Mouse (Mus musculus) cerebellum, adult (tissue): ENCODE results near the gene H2-DMa.
"Not testable (repeated sequence)": the region's sequence is repeated elsewhere in the genome, so short reads cannot be mapped to it uniquely, and the experiment has no call there.

ENCODE experiments used
- ATAC-seq: cut with Nextera tagmentation; 2 replicates; pipeline ENCODE4 v1.9.2; 2017; ENCODE audit warnings: mild to moderate bottlenecking, moderate library complexity, mixed read lengths; ENCODE audit not compliant: insufficient number of reproducible peaks, low FRiP score, low TSS enrichment

H2-DMa gene

DNA sequence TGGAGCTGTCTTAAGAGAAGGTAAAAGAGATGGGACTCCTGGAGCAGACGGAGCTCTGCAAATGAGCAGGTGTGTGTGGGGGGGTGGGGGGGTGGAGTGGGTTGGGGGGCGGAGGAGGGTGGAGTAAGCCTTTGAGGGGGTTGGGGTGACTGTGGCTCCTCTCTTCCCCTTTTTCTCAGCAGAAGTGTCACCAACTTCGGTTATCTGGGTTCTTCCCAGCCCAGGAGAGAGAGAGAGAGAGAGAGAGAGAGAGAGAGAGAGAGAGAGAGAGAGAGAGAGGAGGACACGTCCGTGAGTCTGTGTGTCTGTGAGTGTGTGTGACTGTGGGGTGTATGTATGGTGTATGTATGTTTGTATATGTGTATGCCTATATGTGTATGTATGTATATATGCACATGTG lies 24.1 kb downstream of the H2-DMa start:
- no peak for ATAC-seq

DNA sequence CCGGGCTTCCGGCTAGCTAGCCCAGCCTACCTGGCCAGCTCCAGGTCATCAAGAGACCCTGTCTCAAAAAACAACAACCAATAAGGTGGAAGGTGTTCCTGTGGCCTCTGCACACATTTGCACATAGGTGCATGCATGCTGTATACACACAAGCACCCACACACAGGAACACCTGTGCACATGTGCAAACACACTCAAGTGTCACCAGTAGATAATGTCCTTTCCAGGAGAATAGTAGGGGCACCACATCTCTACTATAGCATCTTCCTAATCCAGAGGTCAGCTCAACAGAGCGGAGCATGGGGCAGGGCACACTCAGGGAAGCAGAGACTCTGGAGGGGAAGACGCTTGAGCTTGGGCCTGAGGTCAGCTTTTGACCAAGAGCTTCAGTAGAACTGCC lies 24.9 kb downstream of the H2-DMa start:
- not testable (repeated sequence) for ATAC-seq

GRCm38 (mm10) chr17:34144960-34145371 lies 25.6 kb downstream of the H2-DMa start:
- no peak for ATAC-seq

- no peak for ATAC-seq
Observed at GRCm38 (mm10) chr17:34152923-34153322, 33.6 kb downstream of the H2-DMa start, which contains the start of gene H2-DMb1. Gene H2-DMb1 (plus strand): TSS chr17:34153072.

DNA sequence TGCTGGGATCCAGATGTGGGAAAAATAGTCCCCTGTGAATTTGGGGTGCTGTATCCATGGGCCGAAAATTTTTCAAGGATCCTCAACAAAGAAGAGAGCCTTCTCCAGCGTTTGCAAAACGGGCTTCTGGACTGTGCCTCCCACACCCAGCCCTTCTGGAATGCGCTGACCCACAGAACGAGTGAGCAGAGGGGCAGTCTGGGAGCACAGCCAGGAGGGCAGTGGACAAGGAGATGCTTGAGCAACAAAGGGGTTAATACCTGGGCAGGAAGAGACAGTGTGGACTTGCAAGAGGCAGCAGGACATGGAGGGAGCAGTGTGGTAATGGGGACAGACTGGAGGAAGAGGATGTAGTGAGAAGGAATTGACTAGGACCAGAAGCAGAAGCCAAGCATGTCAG lies 36.2 kb downstream of the H2-DMa start:
- no peak for ATAC-seq

DNA sequence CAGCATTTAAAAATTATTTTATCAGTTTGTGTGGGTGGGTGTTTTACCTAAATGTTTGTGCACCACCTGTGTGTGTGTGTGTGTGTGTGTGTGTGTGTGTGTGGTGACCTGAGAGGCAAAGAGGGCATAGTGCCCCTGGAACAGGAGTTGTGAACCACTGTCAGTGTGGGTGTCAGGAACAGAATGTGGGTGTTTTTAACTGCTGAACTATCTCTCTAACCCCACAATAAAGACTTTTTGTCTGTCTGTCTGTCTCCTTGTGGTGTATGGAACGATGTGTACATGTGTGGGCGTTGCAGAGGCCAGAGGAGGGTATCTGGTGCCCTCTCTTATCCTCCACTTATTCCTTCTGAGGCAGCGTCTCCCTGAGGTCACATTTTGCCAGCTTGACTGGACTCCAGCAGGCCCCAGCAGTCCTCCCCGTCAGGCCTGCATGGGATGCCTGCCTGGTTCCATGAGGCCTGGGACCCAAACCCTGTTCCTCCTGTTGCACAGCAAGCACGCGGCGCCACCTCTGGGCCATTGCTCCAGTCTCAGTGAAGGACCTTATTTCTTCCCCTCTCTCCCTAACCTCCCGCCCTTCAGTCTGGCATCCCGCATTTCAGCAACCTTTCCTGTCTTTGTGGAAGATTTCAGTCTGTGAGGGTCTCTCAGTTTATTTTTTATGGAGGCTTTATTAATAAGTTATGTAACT lies 45.0 kb downstream of the H2-DMa start:
- ATAC-seq = no peak

GRCm38 (mm10) chr17:34165033-34165730 lies 45.8 kb downstream of the H2-DMa start:
- no peak for ATAC-seq

- no peak for ATAC-seq
Observed at GRCm38 (mm10) chr17:34169279-34169678, 49.9 kb downstream of the H2-DMa start.

DNA sequence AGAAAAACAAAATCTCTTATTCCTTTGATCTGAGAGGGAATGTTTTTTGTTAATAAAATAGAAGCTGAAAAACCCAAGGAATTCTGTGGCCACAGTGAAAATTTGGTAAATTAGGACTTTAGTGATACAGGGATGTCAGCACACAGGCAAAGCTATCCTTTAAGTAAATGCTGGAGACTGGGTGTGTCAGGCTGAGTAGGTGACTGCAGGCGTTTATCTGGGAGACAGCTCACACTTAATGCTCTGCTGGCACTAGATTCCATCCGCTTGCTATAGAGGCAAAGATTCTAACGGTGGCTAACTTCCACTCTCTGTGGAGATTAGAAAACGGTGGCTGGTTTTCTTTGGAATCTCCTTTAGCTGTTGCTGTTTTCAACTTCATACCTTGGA lies 51.1 kb downstream of the H2-DMa start:
- ATAC-seq = no peak

DNA sequence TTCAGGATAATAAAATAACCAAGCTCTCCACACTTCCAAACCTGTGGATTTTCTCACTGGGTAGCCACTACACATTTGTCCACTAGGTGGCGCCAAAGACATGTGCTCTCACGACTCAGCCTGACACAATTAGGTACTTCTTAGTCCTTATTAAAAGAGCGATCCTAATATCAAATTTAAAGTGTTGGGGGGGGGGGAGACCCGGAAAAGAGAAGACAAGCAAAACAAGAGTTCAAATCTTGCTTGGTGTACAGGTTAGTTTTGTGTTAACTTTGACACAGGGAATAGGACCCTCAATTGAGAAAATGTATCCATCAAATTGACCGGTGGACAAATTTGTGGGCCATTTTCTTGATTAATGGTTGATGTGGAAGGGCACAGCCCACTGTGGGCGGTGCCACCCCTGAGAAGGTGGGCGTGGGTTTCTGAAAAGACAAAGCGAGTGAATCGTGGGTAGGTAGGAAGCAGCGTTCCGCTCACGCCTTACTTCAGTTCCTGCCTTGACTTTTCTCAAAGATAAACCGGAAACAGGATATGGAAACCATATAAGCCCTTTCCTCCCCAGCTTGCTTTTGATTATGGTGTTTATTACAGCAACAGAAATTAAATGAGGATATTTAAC lies 51.6 kb downstream of the H2-DMa start:
- ATAC-seq = no peak; the same call in 1 of the 2 replicates

DNA sequence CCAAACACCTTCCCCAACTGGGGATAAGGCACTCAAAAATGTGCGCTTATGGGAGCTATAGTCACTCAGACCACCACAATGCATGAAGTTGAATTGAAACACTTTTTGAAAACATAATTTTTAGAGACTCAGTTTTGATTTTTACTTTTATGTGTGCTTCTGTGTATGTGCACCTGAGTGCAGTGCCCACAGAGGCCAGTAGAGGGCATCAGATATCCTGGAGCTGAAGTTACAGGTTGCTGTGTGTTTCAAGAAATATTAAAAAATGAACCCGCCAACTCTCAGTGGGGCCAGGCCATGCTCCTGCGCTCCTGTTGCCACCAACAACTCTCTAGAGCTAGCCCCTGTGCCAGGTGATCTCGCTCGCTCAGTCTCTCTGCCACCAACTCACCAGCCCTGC lies 53.2 kb downstream of the H2-DMa start:
- ATAC-seq = no peak

GRCm38 (mm10) chr17:34174075-34174474 lies 54.7 kb downstream of the H2-DMa start:
- no peak for ATAC-seq

DNA sequence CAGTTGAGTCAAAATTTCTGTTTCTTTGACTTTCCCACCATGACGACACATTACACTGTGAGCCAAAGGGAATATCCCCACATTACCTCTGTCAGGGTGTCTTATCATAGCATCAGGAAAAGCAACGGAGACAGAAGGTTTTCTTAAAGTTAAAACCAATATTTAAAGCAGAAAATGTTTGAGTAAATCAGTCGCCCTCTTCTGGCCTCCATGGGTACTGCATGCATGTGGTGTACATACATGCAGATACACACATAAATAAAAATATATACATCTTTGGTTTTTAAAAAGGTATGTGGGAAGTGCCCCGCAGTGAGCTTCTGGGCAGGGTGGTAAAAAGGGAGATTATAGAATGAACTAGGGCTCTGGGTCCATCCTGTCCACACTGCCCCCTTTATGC lies 57.8 kb downstream of the H2-DMa start:
- ATAC-seq = no peak

GRCm38 (mm10) chr17:34179019-34179418 lies 59.7 kb downstream of the H2-DMa start:
- no peak for ATAC-seq

- no peak for ATAC-seq
Observed at GRCm38 (mm10) chr17:34179913-34180859, 60.8 kb downstream of the H2-DMa start.

- ATAC-seq = no peak
Observed at GRCm38 (mm10) chr17:34183564-34184219, 64.4 kb downstream of the H2-DMa start.

GRCm38 (mm10) chr17:34185526-34185925 lies 66.2 kb downstream of the H2-DMa start:
- no peak for ATAC-seq

- no peak for ATAC-seq
Observed at GRCm38 (mm10) chr17:34186885-34187260, 67.5 kb downstream of the H2-DMa start.

DNA sequence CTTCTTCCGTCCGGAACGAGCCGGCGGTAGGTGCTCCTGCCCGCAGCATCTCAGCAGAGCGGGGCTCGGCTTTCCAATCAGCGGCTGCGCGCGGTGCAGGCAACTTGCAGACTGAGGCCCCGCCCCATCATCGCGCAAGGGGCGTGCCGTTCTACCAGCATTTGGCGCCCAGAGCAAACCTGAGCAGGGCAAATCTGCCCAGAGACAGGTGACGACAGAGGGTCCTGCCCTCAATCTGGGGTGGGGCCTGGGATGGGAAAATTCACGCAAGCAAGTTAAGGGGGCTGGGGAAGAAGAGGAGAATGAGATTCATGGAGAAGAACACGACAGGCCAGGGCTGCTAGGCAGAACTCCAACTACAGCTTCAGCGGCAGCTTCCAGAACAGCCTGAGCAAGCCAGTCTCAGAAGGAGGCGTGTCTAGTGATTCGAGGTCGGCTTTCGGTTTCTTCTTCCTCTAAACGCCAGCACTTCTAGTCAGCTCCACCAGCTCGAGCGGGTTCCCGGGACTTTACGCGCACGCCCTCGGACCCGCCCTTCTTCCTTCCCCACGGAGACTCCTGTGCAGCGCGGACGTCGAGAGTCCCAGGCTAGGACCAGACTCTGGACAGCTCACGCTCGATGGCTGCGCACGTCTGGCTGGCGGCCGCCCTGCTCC lies 68.0 kb downstream of the H2-DMa start, which contains the start of the genes Tap1 and Psmb9:
Tap1 (plus strand) TSS at position 293 of the 656 bp plus-strand sequence.
Psmb9 (minus strand) TSS at position 504 of the 656 bp plus-strand sequence.
- peak; percentile 74 for ATAC-seq
